Mouse (Mus musculus) embryonic fibroblast, embryonic 13.5 days (primary cell): ENCODE measurements around the gene Fndc9.

ENCODE experiments used
- CTCF ChIP-seq: IDR thresholded peaks from 2 replicates; pipeline ENCODE4 v1.5.1; 2011; ENCODE audit warnings: mild to moderate bottlenecking, control low read depth, low read length, moderate library complexity, borderline replicate concordance; ENCODE audit not compliant: insufficient read depth
- POLR2A ChIP-seq: IDR thresholded peaks from 2 replicates; pipeline ENCODE4 v1.6.1; 2011; ENCODE audit warnings: low read depth, mild to moderate bottlenecking, control low read depth, low read length, moderate library complexity

DNA sequence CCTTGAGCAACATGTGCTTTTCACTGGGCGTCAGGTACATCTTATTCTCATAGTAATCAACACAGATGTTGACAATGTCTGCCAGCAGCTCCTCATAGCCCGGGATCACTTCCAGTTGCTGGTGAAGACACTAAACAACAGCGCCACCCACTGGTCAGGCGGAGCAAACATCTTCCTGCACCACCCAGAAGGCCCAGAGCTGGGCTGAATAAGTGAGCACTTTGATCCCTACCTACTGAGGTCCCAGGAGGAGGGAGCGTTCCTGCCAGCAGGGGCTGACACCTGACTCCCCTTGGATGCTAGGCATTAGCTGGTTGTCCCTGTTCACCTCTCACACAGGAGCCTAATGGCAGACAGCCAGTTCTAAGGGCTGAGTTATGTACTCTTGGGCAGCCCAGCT is 41.4 kb downstream of the Fndc9 start:
- no peak for TF ChIP-seq CTCF
- TF ChIP-seq POLR2A: no peak
